Mouse (Mus musculus) kidney, adult 2 months (tissue): Measurements from ENCODE around the gene Ddah1.

Source experiments
- CTCF ChIP-seq: fragments of 200-500 bp; conservative IDR thresholded peaks from 2 replicates; pipeline ENCODE4 v1.5.1; 2011; ENCODE audit warnings: low read depth, mild to moderate bottlenecking, control low read depth, low read length, moderate library complexity, mixed read lengths; ENCODE audit not compliant: insufficient read depth, insufficient read length
- POLR2A ChIP-seq: fragments of 200-500 bp; IDR thresholded peaks from one replicate; pipeline ENCODE4 v1.6.1; 2011; ENCODE audit warnings: low read depth, low read length, control low read depth

- TF ChIP-seq CTCF, result peak; percentile 83
- TF ChIP-seq POLR2A, result peak; percentile 80
Measured at GRCm38 (mm10) chr3:145937505-145938404, 179.3 kb downstream of the Ddah1 start, which contains the start of gene 2410004B18Rik.
